Mouse (Mus musculus) midbrain, embryonic 11.5 days (tissue): ENCODE data around the gene Ppfia4. TPM values are rescaled to one million over a fixed set of nuclear protein-coding genes. Genes with fewer than 3 reads are reported as not detected.
"Not testable (repeated sequence)": the region's sequence is repeated elsewhere in the genome, so short reads cannot be mapped to it uniquely, and the experiment has no call there.

Source experiments
- ATAC-seq: fragments of 200-750 bp; cut with Nextera tagmentation; 2 replicates; pipeline ENCODE4 v1.8.0; 2017; ENCODE audit warnings: moderate TSS enrichment, moderate library complexity; ENCODE audit not compliant: low FRiP score
- DNase-seq: peaks from one replicate; pipeline ENCODE4 v3.0.0; 2015; ENCODE audit warnings: low spot score; ENCODE audit errors: missing footprints
- H3K27ac ChIP-seq: fragments of 300-500 bp; sonication (generic); 2 replicates; pipeline ENCODE4 v1.5.1; 2014; ENCODE audit warnings: low read depth, low read length
- H3K27me3 ChIP-seq: fragments of 300-500 bp; sonication (generic); 2 replicates; pipeline ENCODE4 v1.6.1; 2014; ENCODE audit warnings: mild to moderate bottlenecking, low read length, moderate library complexity, mixed read lengths; ENCODE audit not compliant: control insufficient read depth, insufficient read depth
- H3K36me3 ChIP-seq: fragments of 300-500 bp; sonication (generic); 2 replicates; pipeline ENCODE4 v1.6.1; 2014; ENCODE audit warnings: mild to moderate bottlenecking, low read length, moderate library complexity, mixed read lengths; ENCODE audit not compliant: control insufficient read depth, insufficient read depth
- H3K4me1 ChIP-seq: fragments of 300-500 bp; sonication (generic); 2 replicates; pipeline ENCODE4 v1.6.1; 2014; ENCODE audit warnings: low read length; ENCODE audit not compliant: control insufficient read depth, insufficient read depth
- H3K4me2 ChIP-seq: fragments of 300-500 bp; sonication (generic); 2 replicates; pipeline ENCODE4 v1.6.1; 2014; ENCODE audit warnings: mild to moderate bottlenecking, moderate library complexity
- H3K4me3 ChIP-seq: fragments of 300-500 bp; sonication (generic); 2 replicates; pipeline ENCODE4 v1.5.1; 2014; ENCODE audit warnings: low read depth, low read length
- H3K9ac ChIP-seq: fragments of 300-500 bp; sonication (generic); 2 replicates; pipeline ENCODE4 v1.6.1; 2014; ENCODE audit warnings: low read length
- H3K9me3 ChIP-seq: fragments of 300-500 bp; sonication (generic); 2 replicates; pipeline ENCODE4 v1.6.1; 2016; ENCODE audit warnings: low read length; ENCODE audit not compliant: control insufficient read depth
- WGBS: fragments of 180-500 bp; shearing (Covaris S2); extraction: QIAGEN DNeasy Blood & Tissue Kit; methylation state at CpG from one replicate; pipeline ENCODE4 v1.1.7; 2014; 5-methylcytosine and 5-hydroxymethylcytosine counted together
- polyA plus RNA-seq: library from polyadenylated mRNA; unstranded; fragments of >200 nt; fragmentation: Nextera tagmentation; extraction: Ambion mirVana; gene quantifications from 2 replicates; pipeline ENCODE4 v1.2.1, GENCODE M21; 2014

Ppfia4 gene
- polyA plus RNA-seq, 1 experiment from 2014 or later, result 1.9 TPM

GRCm38 (mm10) chr1:134273493-134274395 lies 59.0 kb downstream of the Ppfia4 start:
- H3K9me3 ChIP-seq, result no peaks in the 10 kb centered on the region
- H3K4me3 ChIP-seq, result no peak overlapping the region
- no peak for ATAC-seq
- no peak for DNase-seq
- no peak overlapping the region for H3K9ac ChIP-seq
- H3K27me3 ChIP-seq, result no peaks in the 10 kb centered on the region
- no peak overlapping the region for H3K27ac ChIP-seq
- H3K36me3 ChIP-seq, result no peaks in the 10 kb centered on the region
- H3K4me1 ChIP-seq, result no peaks in the 10 kb centered on the region
- H3K4me2 ChIP-seq, result no peak overlapping the region
- WGBS, result 73% methylated on average over 9 of the region's 9 CpGs

GRCm38 (mm10) chr1:134272754-134273250 lies 59.9 kb downstream of the Ppfia4 start:
- no peaks in the 10 kb centered on the region for H3K4me1 ChIP-seq
- WGBS, result 46% methylated on average over 5 of the region's 5 CpGs
- no peak overlapping the region for H3K4me2 ChIP-seq
- H3K9me3 ChIP-seq, result no peaks in the 10 kb centered on the region
- no peak overlapping the region for H3K27ac ChIP-seq
- no peaks in the 10 kb centered on the region for H3K36me3 ChIP-seq
- ATAC-seq (no peak), DNase-seq (no peak)
- H3K4me3 ChIP-seq, result no peak overlapping the region
- no peaks in the 10 kb centered on the region for H3K27me3 ChIP-seq
- no peak overlapping the region for H3K9ac ChIP-seq

GRCm38 (mm10) chr1:134270026-134270425 lies 62.7 kb downstream of the Ppfia4 start:
- Histone ChIP-seq H3K4me2 (no peak overlapping the region), H3K27ac (no peak overlapping the region), H3K36me3 (no peaks in the 10 kb centered on the region), H3K27me3 (no peaks in the 10 kb centered on the region), H3K4me1 (no peaks in the 10 kb centered on the region), H3K9me3 (no peaks in the 10 kb centered on the region), H3K9ac (no peak overlapping the region), H3K4me3 (no peak overlapping the region)
- ATAC-seq (no peak), DNase-seq (no peak)
- 61% methylated on average over 7 of the region's 7 CpGs for WGBS

GRCm38 (mm10) chr1:134265797-134266196 lies 66.9 kb downstream of the Ppfia4 start:
- WGBS, result 56% methylated on average over 2 of the region's 2 CpGs
- Histone ChIP-seq H3K36me3 (no peaks in the 10 kb centered on the region), H3K4me3 (no peak overlapping the region), H3K9ac (no peak overlapping the region), H3K4me1 (no peaks in the 10 kb centered on the region), H3K27ac (no peak overlapping the region), H3K4me2 (no peak overlapping the region), H3K27me3 (no peaks in the 10 kb centered on the region), H3K9me3 (no peaks in the 10 kb centered on the region)
- ATAC-seq (no peak), DNase-seq (no peak)

- no peak for ATAC-seq
Observed at GRCm38 (mm10) chr1:134264341-134264740, 68.4 kb downstream of the Ppfia4 start.

GRCm38 (mm10) chr1:134249681-134250080 lies 83.0 kb downstream of the Ppfia4 start:
- not testable (repeated sequence) for H3K36me3 ChIP-seq, H3K27me3 ChIP-seq, ATAC-seq, H3K27ac ChIP-seq, DNase-seq, H3K9me3 ChIP-seq, H3K4me2 ChIP-seq, H3K4me3 ChIP-seq, H3K9ac ChIP-seq, H3K4me1 ChIP-seq
- WGBS, result 76% methylated on average over 1 of the region's 1 CpGs

More at GRCm38 (mm10) chr1:134264341-134264740, 68.4 kb downstream of the Ppfia4 start:
- H3K27ac ChIP-seq, result no peak overlapping the region
- H3K4me1 ChIP-seq, result no peaks in the 10 kb centered on the region
- H3K27me3 ChIP-seq, result no peaks in the 10 kb centered on the region
- no peak overlapping the region for H3K4me3 ChIP-seq
- no peak overlapping the region for H3K4me2 ChIP-seq
- DNase-seq, result no peak
- H3K36me3 ChIP-seq, result no peaks in the 10 kb centered on the region
- no peaks in the 10 kb centered on the region for H3K9me3 ChIP-seq
- 93% methylated on average over 6 of the region's 6 CpGs for WGBS
- H3K9ac ChIP-seq, result no peak overlapping the region

Other genes with a start within 250 kb of the Ppfia4 start
- not detected in 2 replicates for gene Chit1, start 221.7 kb downstream of the Ppfia4 start, polyA plus RNA-seq
- 1.8 and 2.2 TPM in 2 replicates for gene Chil1, start 150.8 kb downstream of the Ppfia4 start, polyA plus RNA-seq
- 0.12 and 0.22 TPM in 2 replicates for gene Mybph, start 139.5 kb downstream of the Ppfia4 start, polyA plus RNA-seq
- 0.07 and 0.08 TPM in 2 replicates for gene Adora1, start 97.5 kb downstream of the Ppfia4 start, polyA plus RNA-seq
- not detected in 2 replicates for gene Myog, start 42.9 kb downstream of the Ppfia4 start, polyA plus RNA-seq
- 128 and 137 TPM in 2 replicates for gene Tmem183a, start 29.1 kb upstream of the Ppfia4 start, polyA plus RNA-seq
- gene 4933406M09Rik, start 53.0 kb upstream of the Ppfia4 start, polyA plus RNA-seq, result not detected in 2 replicates
- gene Cyb5r1, start 72.6 kb upstream of the Ppfia4 start, polyA plus RNA-seq, result 17.5 and 19.3 TPM in 2 replicates
- 76.7 and 81.5 TPM in 2 replicates for gene Adipor1, start 82.5 kb upstream of the Ppfia4 start, polyA plus RNA-seq
- gene Klhl12, start 122.6 kb upstream of the Ppfia4 start, polyA plus RNA-seq, result 31.0 and 31.7 TPM in 2 replicates
- gene Rabif, start 161.7 kb upstream of the Ppfia4 start, polyA plus RNA-seq, result 47.4 and 48.1 TPM in 2 replicates
- not detected in 2 replicates for gene Mgat4e, start 216.8 kb upstream of the Ppfia4 start, polyA plus RNA-seq
- gene Kdm5b, start 227.2 kb upstream of the Ppfia4 start, polyA plus RNA-seq, result 74.0 and 85.3 TPM in 2 replicates